Mouse (Mus musculus) hindlimb bud, embryonic 11.5 days (tissue): ENCODE data around the gene Spink2.
"Not testable (repeated sequence)": the region's sequence is repeated elsewhere in the genome, so short reads cannot be mapped to it uniquely, and the experiment has no call there.

ENCODE experiments used
- DNase-seq: peaks from one replicate; pipeline ENCODE4 v3.0.0-alpha.2; 2012; ENCODE audit warnings: low read depth, low spot score; ENCODE audit errors: extremely low spot score

Gene Spink2

DNA sequence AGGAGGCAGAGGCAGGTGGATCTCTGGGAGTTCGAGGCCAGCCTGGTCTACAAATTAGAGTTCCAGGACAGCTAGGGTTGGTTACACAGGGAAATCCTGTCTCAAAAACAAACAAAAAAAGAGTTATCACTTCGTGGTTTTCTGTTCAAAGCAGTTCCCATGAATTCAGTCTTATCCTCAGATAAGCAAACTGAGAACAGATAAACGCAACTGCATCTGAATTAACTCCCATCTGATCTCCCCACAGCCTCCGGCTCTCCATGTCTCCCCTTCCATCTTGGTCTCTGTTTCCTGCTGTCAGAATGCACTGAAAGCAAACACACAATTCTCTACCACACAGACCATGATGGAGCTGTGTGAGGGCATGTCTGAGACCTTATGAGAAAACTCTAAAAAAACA is 10.6 kb downstream of the Spink2 start:
- no peak for DNase-seq

DNA sequence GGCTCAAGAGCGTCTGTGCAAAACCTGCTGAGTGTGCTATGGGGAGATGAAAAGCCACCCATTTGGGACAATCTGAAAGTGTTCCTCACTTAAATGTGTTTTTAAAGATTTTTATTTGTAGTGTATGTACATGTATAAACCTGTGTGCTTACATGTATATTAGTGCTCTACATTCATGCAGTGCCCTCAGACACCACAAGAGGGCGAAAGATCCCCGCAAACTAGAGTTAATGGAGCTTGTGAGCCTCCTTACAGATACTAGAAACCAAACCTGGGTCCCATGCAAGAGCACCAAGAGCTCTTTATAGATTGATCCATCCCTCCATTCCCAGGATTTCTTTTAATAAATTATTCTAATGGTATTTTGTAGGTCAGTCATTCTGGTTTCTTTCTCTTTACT is 17.3 kb downstream of the Spink2 start:
- peak; percentile 30 for DNase-seq

DNA sequence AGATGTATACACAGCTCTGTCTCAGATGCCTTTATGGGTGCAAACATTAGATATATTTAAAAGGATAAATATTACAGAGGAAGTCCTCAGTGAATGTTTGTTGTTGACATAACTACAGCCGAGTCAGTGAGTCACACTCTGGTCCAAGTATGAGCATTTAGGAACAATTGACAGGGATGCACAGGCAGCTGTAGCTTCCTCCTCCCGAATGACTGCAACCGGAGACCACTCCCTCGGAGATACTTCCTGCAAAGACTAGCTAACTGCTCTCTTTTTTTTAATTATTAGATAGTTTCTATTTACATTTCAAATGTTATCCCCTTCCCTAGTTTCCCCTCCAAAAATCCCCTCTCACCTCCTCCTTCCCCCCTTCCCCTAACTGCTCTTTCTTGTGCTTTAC is 18.0 kb downstream of the Spink2 start:
- no peak for DNase-seq

DNA sequence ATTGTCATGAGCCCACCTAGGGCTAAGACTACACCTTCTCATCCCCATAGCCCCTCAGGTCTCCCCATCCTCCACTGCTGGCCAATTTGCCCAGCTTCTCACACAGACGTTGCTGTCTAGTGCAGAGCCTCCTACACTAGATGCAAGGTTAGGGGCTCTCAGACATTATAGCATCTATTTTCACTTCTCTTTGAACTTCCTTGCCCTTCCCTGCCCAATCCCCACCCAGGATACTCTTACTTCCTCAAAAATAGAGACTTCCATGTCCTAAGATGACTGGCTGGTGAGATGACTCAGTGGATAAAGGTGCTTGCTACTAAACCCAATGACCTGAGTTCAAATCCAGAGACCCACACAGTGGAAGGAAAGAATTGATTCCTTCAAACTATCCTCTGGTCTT is 19.6 kb downstream of the Spink2 start:
- DNase-seq = no peak

DNA sequence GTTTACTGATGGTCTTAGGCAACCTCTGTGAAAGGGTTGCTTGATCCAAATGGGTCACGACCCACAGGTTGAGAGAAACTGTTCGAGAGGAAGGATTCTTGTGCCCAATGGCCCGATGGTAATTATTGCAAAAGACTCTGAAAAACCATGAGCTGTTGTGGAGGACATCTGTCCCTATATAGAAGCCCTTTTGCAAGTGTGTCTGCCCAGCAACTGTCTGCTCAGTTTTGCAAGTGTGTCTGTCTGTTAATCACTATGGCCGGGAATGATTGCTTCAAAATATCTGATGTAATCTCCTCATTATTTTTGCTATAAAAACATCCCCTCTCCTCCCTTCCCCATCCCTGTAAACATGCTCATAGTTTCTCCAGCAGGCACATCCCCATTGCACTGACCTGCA is 20.2 kb downstream of the Spink2 start:
- no peak for DNase-seq

DNA sequence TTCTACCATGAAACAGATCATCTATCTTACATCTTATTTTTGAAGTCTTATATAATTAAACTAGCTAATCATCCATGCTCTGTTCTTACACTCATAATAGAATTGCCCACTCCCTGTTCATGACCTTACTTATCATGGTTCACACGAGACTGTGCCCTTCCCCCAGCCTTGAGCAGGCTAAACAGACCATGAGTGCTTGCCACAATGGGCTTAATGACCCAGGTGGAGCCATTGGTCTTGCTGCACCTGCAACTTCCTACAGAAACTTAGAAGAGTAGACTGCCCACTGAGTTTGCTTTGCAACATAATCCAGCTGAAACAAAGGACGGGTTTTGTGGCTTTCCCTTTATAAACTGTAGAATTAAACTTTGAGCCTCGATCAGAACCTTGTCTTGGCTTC is 22.5 kb downstream of the Spink2 start:
- no peak for DNase-seq

DNA sequence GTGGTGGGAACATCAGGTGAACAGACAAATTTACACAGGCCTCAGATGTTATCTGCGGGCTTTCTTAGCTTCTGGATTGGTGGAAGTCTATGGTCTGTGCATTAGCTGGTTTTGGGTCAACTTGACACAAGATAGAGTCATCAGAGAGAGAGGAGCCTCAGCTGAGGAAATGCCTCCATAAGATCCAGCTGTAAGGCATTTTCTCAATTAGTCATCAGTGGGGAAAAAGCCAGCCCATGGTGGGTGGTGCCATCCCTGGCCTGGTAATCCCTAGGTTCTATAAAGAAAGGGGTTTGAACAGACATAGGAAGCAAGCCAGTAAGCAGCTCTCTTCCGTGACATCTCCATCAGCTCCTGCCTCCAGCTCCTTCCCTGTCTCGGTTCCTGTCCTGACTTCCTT is 25.9 kb downstream of the Spink2 start:
- DNase-seq = no peak

DNA sequence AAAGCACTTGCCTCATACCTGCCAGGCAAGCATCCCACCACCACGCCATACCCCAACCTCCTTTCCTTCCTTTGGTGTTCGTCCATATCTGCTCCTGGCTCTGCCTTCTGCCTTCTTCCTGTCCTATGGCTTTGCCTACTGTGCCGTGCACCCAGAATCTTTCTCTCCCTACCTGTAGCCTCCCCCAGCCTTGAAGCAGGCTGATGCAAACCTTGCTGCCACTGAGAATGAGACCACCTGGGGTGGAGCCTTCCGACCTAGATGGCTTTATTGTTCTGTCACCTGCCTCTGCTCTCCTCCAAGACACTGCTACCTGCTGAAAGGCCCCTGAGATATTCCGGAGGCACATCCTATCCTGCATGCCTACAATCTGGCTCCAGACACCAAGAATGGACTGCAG is 27.4 kb downstream of the Spink2 start:
- DNase-seq = not testable (repeated sequence)

DNA sequence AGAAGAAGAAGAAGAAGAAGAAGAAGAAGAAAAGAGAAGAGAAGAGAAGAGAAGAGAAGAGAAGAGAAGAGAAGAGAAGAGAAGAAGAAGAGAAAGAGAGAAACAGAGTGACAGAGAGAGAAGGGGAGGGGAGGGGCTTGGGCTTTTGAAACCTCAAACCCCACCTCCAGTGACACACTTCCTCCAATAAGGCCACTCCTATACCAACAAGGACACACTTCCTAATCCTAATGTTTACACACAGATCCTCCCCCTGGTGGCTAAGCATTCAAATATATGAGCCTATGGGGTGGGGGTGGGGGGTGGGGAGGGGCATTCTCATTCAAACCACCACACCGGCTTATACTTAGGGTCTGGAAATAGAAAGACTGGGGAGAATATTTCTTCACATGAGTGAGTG is 27.9 kb downstream of the Spink2 start:
- no peak for DNase-seq

DNA sequence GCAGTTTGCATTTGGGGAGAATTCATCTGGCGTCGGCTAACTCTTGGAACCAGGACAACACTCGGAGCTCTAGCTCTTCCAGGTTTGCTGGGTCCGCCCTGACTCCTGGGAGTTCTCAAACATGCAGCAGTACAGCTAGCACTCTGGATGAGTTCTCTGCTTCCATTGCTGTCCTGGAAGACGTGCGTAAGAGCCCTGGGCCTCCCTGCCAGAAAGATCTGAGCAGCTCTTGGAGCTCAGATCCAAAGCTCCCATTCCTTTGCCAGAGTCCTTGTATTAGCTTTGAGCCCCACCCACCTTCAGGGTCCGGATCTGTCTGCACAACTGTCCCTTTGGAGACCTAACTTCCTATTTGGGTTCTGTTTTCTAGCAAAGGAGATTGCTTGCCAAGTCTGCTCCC is 29.8 kb downstream of the Spink2 start:
- no peak for DNase-seq

DNA sequence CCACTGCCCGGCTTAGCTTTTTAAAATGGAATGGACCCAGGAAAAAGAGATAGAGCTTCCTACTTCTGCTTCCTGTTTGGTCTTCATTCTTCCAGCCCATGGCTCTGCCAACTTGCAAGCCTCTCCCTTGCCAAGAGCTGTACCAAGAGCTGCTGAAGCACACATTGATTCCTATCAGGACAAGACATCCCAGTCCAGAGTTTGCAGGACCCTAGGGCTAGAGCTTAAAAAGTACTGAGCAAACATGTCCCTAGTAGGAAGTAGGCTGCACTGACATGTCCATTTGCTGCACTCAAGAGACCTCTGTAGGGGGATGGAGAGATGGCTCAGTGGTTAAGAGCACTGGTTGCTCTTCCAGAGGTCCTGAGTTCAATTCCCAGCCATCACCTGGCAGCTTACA is 32.3 kb downstream of the Spink2 start:
- no peak for DNase-seq

DNA sequence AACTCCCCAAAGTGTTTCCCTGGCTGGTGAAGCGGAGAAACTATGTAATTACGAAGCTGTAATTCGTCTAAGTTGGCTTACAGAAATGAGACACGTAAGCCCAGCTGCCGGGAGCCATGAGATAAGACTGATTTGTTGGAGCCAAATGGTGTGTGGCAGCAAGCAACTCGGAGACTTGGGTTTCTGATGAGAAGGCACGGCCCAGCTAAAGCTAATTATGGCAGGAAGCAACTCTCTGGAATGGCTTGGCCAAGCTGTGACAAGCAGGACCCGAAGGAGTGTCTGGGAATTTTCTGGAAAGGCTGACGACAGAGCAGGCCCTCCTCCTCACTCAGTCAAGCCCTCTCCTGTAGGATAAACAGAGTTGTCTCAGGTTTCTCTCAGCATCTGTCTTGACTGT is 33.3 kb downstream of the Spink2 start:
- no peak for DNase-seq

DNA sequence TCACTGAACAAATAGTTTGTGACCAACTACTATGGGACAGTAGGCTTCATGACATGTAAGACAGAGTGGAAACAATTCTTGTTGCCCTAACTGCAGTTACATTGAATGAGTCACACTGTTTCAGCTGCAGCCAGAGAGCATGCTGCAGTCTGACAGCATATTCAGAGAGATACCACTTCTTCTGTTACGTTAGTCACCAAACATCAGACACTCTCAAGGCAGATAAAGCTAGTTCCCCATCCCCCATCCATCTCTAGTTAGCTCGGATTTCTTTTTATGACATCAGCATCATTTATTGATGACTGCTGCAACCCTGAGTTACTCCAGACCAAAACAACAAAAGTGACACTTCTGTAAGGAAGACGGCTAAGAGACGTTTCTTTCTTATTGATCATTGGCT is 36.5 kb downstream of the Spink2 start:
- DNase-seq = no peak

DNA sequence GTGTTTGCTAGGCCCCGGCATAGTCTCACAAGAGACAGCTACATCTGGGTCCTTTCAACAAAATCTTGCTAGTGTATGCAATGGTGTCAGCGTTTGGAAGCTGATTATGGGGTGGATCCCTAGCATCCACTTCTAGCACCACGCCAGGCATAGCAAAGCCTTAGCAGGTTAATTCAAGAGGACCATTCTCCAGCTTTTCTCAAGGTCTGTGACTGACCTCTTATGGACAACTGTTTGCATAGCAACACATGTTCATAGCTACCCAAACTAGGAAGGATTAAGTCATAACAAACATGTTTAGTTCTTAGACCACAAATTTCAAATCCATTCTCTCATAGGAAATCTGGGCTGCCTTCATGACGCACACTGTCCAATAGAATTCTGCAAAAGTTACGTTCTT is 40.7 kb downstream of the Spink2 start:
- DNase-seq = no peak

DNA sequence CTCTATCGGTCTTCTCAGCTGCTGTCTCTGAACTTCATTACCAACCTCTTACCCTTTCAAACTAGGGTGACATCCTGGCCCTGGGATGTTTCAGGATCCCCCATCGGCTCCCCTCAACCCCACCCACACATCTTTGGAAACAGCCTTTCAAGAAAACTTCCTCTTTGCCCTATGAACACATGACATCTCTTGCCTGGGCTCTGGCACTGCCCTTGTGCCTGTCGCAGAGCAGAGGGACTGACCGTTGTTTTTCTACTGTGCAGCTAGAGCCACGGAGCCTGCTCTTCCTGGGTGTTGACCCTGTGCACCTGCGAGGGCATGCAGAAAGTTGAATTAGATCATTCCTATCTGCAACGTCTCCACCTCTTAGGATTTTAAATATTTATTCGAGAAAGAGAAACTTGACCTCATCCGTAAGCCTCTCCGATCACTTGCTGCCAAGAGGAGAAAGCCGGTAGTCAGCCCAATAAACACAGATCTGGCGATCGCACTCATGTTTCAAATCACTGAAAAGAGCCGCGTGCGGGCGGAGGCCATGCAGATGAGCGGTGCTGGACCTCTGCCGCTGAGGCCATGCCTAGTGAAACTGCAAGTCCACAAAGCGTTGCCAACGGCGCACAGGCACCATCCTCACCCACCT is 43.8 kb downstream of the Spink2 start:
- no peak for DNase-seq

DNA sequence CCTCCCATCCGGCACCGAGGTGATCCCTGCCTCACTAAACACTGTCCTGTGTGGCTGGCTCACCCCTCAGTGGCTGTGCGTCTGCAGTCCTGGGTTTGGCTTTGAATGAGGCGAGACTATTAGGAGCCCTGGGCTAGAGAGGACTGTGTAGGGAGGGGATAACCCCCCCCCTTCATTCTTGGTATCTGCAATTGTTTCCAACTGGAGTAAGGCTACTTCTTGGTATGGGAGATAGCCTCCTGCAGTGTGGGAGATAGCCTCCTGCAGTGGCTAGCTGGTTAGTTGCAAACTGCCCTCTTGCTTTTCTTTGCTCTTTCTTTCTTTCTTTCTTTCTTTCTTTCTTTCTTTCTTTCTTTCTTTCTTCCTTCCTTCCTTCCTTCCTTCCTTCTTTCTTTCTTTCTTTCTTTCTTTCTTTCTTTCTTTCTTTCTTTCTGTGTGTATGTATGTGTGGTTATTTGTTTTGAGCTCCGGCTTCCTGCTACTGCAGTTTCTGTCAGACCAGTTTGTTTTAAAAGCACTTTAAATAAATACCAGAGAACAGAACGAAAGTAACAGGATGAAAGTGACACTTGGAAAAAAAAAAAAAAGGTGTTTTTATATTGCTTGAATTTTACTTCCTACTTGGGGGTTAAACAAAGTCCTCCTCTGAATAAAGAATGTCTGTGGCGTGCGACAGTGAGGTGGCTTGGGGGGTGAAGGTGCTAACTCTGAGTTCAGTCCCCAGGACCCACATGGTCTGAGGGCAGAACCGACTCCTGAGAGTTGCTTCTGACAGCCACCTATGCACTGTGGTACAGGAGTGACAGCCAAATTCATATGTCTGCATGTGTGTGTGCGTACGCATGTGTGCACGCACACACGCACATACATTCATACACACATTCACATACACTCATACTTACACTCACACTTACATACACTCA is 45.3 kb downstream of the Spink2 start:
- no peak for DNase-seq

DNA sequence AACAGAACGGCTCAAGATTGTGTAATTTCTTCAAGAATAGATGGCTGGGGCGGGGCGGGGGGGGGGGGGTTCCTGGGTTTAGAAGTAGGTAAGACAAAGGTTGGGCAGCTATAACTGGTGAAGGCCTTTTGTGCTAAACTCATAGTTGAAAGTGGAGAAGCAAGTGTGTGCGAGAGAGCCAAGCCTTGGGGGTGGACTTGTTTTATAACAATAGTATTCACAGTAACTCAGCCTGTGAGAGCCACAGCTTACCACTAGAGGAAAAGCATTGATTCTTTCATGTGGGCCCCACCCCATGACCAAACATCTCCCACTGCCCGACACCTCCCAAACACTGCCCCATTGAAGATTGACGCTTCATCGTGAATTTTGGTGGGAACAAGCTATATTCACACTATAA is 47.7 kb downstream of the Spink2 start:
- DNase-seq = no peak

DNA sequence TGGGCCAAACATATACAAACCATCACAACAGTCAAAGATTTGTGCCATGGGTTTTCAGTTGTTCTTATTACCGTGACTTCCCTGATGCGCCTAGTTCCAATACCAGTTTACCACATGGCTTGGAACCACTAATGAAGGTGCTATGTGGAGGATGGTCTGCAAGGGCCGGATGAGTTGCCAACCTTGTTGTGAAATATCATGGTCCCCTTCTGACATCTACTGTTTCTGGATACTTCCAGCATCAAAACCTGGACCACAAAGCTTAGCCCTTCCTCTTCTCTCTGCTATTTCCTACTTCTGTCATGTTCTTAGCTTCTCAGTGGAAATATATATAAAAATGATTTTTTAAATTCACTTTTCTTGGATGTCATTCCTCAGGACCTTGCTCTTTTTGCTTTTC is 48.7 kb downstream of the Spink2 start:
- no peak for DNase-seq

DNA sequence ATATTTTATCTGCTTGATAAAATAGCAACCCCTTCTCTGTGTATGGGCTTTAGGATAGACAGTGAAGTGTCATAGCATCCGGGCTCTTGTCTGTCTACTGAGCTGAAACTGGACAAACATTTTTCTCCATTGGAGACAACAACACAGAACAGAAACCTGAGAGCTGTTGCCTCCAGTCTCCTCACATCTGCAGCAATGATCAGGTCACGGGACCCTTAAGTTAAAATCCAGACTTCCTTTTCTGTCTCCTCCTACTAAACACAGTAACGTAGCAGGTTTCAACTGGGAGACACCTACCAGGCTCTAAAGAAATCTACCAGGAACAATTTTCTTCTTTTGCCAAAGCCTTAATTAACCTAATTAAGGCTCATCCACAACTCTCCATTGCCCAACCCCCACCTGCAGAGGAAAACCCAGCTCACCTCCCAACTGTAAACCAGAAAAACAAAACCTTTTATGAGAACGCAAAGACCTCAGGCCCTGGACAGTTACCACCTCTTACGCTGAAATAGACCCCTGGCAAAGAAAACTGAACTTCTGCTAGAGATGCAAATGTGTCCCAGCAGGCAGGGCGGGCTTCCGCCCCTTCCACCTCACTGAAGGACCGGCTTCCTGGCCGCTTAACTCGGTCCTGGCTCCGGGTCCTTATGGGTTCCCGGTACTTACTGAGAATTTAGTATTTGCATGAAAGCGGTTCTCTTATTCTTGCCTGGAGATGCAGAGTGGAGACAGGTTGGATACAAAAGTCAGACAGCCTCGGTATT is 53.3 kb downstream of the Spink2 start:
- DNase-seq = no peak

DNA sequence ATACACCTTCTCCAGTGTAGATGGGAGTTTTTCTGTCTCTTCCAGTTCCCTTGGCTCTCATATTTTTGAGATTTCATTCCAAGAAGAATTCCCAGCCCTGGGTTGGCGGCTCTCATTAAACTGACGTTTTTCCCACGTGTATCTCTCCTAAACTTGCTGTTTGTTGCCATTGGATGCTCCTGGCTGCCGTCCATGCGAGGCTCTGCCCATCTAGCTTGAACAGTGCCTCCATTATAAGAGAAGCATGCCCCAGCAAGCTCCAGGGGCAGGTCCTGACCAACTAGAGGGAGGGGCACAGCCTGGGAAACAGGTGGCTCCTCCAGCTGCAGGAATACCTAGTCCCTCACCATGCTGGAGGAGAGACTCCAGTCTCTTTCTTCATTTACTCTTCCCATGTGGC is 54.3 kb downstream of the Spink2 start:
- no peak for DNase-seq

DNA sequence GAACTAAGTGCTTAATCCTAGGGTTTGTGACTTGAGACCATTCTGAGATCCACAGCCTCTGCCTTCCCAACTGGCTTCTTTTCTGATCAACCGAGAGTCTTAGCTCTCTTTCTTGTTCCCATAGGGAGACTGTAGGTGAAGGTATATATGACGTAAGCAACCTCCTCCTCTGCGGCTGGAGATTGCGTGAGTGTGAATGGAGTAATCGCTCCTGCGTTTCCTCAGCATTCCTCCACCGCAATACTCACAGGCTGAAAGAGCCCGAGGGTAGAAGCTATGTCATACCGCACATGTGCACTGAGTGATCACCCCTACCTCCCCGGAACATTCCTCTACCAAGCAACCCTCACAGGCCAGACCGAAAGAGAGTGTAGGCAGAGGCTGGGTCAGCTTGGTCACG is 55.7 kb downstream of the Spink2 start:
- DNase-seq = no peak
